Mouse (Mus musculus) c-Kit-negative CD71-positive TER-119-positive erythroid progenitor cells, embryonic 14.5 days (primary cell): ENCODE measurements around the gene Eif5a.

Source experiments
- DNase-seq: peaks from one replicate; pipeline ENCODE4 v3.0.0-alpha.2; 2013; ENCODE audit warnings: low read depth, low spot score

The Eif5a gene

GRCm38 (mm10) chr11:69902972-69903371 lies 18.8 kb downstream of the Eif5a start:
- DNase-seq: no peak

GRCm38 (mm10) chr11:69901993-69902392 lies 19.8 kb downstream of the Eif5a start:
- no peak for DNase-seq

- DNase-seq: peak; percentile 81
Measured at GRCm38 (mm10) chr11:69901406-69901846, 20.3 kb downstream of the Eif5a start.

- peak; percentile 88 for DNase-seq
Measured at GRCm38 (mm10) chr11:69900471-69901405, 21.0 kb downstream of the Eif5a start, which contains the start of the genes 2810408A11Rik and Neurl4. 2810408A11Rik (minus strand) TSS chr11:69900987. Neurl4 (plus strand) TSS chr11:69901072.

GRCm38 (mm10) chr11:69899870-69900269 lies 21.9 kb downstream of the Eif5a start:
- no peak for DNase-seq

- no peak for DNase-seq
Measured at GRCm38 (mm10) chr11:69895291-69895690, 26.5 kb downstream of the Eif5a start, which contains the start of gene Acap1. Acap1 (minus strand) TSS chr11:69895539.

- DNase-seq: no peak
Measured at GRCm38 (mm10) chr11:69894671-69895070, 27.1 kb downstream of the Eif5a start.

GRCm38 (mm10) chr11:69891482-69891881 lies 30.3 kb downstream of the Eif5a start:
- no peak for DNase-seq

GRCm38 (mm10) chr11:69886907-69887635 lies 34.7 kb downstream of the Eif5a start:
- DNase-seq: no peak

GRCm38 (mm10) chr11:69884663-69885062 lies 37.1 kb downstream of the Eif5a start:
- no peak for DNase-seq

GRCm38 (mm10) chr11:69884240-69884639 lies 37.5 kb downstream of the Eif5a start:
- no peak for DNase-seq

GRCm38 (mm10) chr11:69883527-69884151 lies 38.1 kb downstream of the Eif5a start:
- no peak for DNase-seq

- no peak for DNase-seq
Measured at GRCm38 (mm10) chr11:69883066-69883465, 38.7 kb downstream of the Eif5a start.

- DNase-seq: no peak
Measured at GRCm38 (mm10) chr11:69881787-69882670, 39.7 kb downstream of the Eif5a start.

- DNase-seq: no peak
Measured at GRCm38 (mm10) chr11:69880853-69881603, 40.7 kb downstream of the Eif5a start, which contains the start of gene Kctd11. Kctd11 (minus strand) TSS chr11:69881406.

- no peak for DNase-seq
Measured at GRCm38 (mm10) chr11:69880506-69880852, 41.3 kb downstream of the Eif5a start.

- DNase-seq: no peak
Measured at GRCm38 (mm10) chr11:69879711-69880110, 42.0 kb downstream of the Eif5a start.

GRCm38 (mm10) chr11:69878952-69879351 lies 42.8 kb downstream of the Eif5a start:
- no peak for DNase-seq

GRCm38 (mm10) chr11:69878399-69878798 lies 43.4 kb downstream of the Eif5a start:
- DNase-seq: no peak

GRCm38 (mm10) chr11:69877878-69878277 lies 43.9 kb downstream of the Eif5a start, which contains the start of gene Tmem95:
Tmem95 (minus strand) TSS chr11:69878018.
- DNase-seq: no peak
